Mouse (Mus musculus): ENCODE data around the gene Gltpd2.
A peak's percentile ranks its signal among the peaks of the same experiment; 100 is the strongest.
"Not testable (repeated sequence)": the region's sequence is repeated elsewhere in the genome, so short reads cannot be mapped to it uniquely, and the experiment has no call there.

The Gltpd2 gene

GRCm38 (mm10) chr11:70518923-70519322, at the start of gene Gltpd2:
Gene Gltpd2 (plus strand): TSS chr11:70519196.
- no peak for DNase-seq

- no peak for DNase-seq
Measured at GRCm38 (mm10) chr11:70469764-70470163, 49.2 kb upstream of the Gltpd2 start.

- no peak for DNase-seq
Measured at GRCm38 (mm10) chr11:70472716-70473115, 46.3 kb upstream of the Gltpd2 start.

- DNase-seq = not testable (repeated sequence)
Measured at GRCm38 (mm10) chr11:70473291-70473690, 45.7 kb upstream of the Gltpd2 start.

GRCm38 (mm10) chr11:70474872-70475534, 44.0 kb upstream of the Gltpd2 start:
- DNase-seq = no peak

GRCm38 (mm10) chr11:70485498-70485897, 33.5 kb upstream of the Gltpd2 start:
- DNase-seq = no peak

- no peak for DNase-seq
Measured at GRCm38 (mm10) chr11:70487816-70488215, 31.2 kb upstream of the Gltpd2 start.

- no peak for DNase-seq
Measured at GRCm38 (mm10) chr11:70489138-70489537, 29.9 kb upstream of the Gltpd2 start.

GRCm38 (mm10) chr11:70489684-70490083, 29.3 kb upstream of the Gltpd2 start:
- DNase-seq = no peak

- DNase-seq = peak; percentile 59
Measured at GRCm38 (mm10) chr11:70499566-70500475, 19.2 kb upstream of the Gltpd2 start.

GRCm38 (mm10) chr11:70500476-70500812, 18.6 kb upstream of the Gltpd2 start:
- DNase-seq = no peak

GRCm38 (mm10) chr11:70502018-70502417, 17.0 kb upstream of the Gltpd2 start:
- DNase-seq = no peak

- DNase-seq = no peak
Measured at GRCm38 (mm10) chr11:70504970-70505369, 14.0 kb upstream of the Gltpd2 start, which contains the start of gene Tm4sf5. Gene Tm4sf5 (plus strand): TSS chr11:70505244.

- peak; percentile 86 for DNase-seq
Measured at GRCm38 (mm10) chr11:70506385-70506784, 12.6 kb upstream of the Gltpd2 start.

GRCm38 (mm10) chr11:70506962-70507515, 12.0 kb upstream of the Gltpd2 start:
- no peak for DNase-seq

GRCm38 (mm10) chr11:70509753-70510564, 9.0 kb upstream of the Gltpd2 start:
- DNase-seq = peak; percentile 51

- no peak for DNase-seq
Measured at GRCm38 (mm10) chr11:70511242-70511641, 7.8 kb upstream of the Gltpd2 start.

- no peak for DNase-seq
Measured at GRCm38 (mm10) chr11:70511825-70512224, 7.2 kb upstream of the Gltpd2 start.

GRCm38 (mm10) chr11:70512709-70513342, 6.2 kb upstream of the Gltpd2 start:
- no peak for DNase-seq

- DNase-seq = no peak
Measured at GRCm38 (mm10) chr11:70513520-70513919, 5.5 kb upstream of the Gltpd2 start.

GRCm38 (mm10) chr11:70514288-70514687, 4.7 kb upstream of the Gltpd2 start, which contains the start of gene Vmo1:
Gene Vmo1 (minus strand): TSS chr11:70514616.
- no peak for DNase-seq

GRCm38 (mm10) chr11:70516352-70516751, 2.6 kb upstream of the Gltpd2 start:
- peak; percentile 37 for DNase-seq
